Mouse (Mus musculus): ENCODE measurements around the gene Epor. TPM values are rescaled to one million over a fixed set of nuclear protein-coding genes. Genes with fewer than 3 reads are reported as not detected.

Epor gene
- total and polyA plus RNA-seq, 3 experiments = 0.20 to 2.0 TPM; not detected in 1

DNA sequence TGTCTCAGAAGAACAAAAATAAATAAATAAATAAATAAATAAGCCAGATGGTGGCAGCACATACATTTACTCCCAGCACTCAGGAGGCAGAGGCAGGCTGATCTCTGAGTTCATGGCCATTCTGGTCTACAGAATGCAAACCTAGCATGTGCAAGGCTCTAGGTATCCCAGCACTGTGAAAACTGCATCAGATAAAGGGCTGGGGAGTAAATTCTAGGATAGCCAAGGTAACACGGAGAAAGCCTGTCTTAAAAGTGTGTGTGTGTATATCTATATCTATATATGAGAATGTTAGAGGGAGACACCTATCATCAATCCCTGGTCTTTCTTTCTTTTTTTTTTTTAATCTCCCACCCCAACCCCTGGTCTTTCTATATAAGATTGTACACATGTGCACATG is 37.8 kb downstream of the Epor start:
- no peak overlapping the region for H3K27ac ChIP-seq (ENCODE audit: insufficient read depth, low read depth)
- in situ Hi-C loops (cut with MboI; ENCODE audit: low pct_ligation_motif_present, low pct_unique_long_range_greater_than_20kb, low sequenced_read_pairs) = no loop called here
- TF ChIP-seq NELFE (IDR thresholded peaks at IDR 0.05; ENCODE audit: low read depth, low read length) (no peak), ELF1 (IDR thresholded peaks at IDR 0.05; ENCODE audit: low read depth, low read length) (no peak), PAX5 (IDR thresholded peaks at IDR 0.05; ENCODE audit: low read length) (no peak), RAD21 (IDR thresholded peaks at IDR 0.05; ENCODE audit: low read depth, low read length) (no peak), EP300 (IDR thresholded peaks at IDR 0.05; ENCODE audit: low read length) (no peak), MXI1 (IDR thresholded peaks at IDR 0.05; ENCODE audit: low read depth, low read length) (no peak), POLR2AphosphoS2 (IDR thresholded peaks at IDR 0.05; ENCODE audit: low read depth, low read length) (no peak), USF1 (IDR thresholded peaks at IDR 0.05; ENCODE audit: low read depth, low read length) (no peak)
- no peak overlapping the region for H3K4me2 ChIP-seq (ENCODE audit: insufficient read depth, low read depth, poor library complexity, severe bottlenecking)
- peaks cover 4 to 11% of the 10 kb centered on the region in 2 experiments; a peak in 2 of 4 replicates for H3K4me1 ChIP-seq (ENCODE audit: control insufficient read depth in 1 of 2, insufficient read depth in 2 of 2)
- H3K9me3 ChIP-seq (replicated peaks; ENCODE audit: low read length) = peaks cover 3% of the 10 kb centered on the region
- no peaks in the 10 kb centered on the region for H3K79me2 ChIP-seq (replicated peaks; ENCODE audit: control insufficient read depth, extremely low read depth, insufficient read depth, poor library complexity, severe bottlenecking)
- DNase-seq (ENCODE audit: extremely low read depth) = no peak
- no peak overlapping the region for H3K4me3 ChIP-seq (replicated peaks in 1 of 3; ENCODE audit: low read depth in 2 of 3, low read length in 2 of 3, poor library complexity in 1 of 3)
- H3K36me3 ChIP-seq (replicated peaks in 1 of 2; ENCODE audit: control insufficient read depth in 1 of 2, insufficient read depth in 1 of 2, low read length in 1 of 2) = no peaks in the 10 kb centered on the region
- no peak overlapping the region for H3K9ac ChIP-seq (ENCODE audit: insufficient read depth, low read depth)
- peaks cover 41% of the 10 kb centered on the region for H3K27me3 ChIP-seq (replicated peaks)
- dilution Hi-C loops (cut with MboI; ENCODE audit: extremely low pct_ligation_motif_present, extremely low pct_unique_long_range_greater_than_20kb, low sequenced_read_pairs) = no loop called here

DNA sequence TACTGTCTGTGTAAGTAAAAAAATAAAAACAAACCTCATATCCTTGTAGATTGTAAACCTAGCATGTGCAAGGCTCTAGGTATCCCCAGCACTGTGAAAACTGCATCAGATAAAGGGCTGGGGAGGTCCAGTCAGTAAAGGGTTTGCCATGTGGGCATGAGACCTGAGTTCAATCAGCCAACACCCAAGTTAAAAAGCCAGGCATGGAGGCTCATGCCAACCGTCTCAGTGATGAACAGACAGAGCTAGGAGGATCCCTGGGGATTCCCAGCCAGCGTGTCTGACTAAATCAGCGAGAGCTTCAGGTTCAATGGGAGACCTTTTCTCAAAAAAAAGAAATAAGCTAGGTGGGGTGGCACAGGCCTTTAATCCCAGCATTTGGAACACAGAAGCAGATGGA is 38.3 kb downstream of the Epor start:
- no peak for DNase-seq (ENCODE audit: extremely low read depth)
- peaks cover 3% of the 10 kb centered on the region for H3K9me3 ChIP-seq (replicated peaks; ENCODE audit: low read length)
- peaks cover 40% of the 10 kb centered on the region for H3K27me3 ChIP-seq (replicated peaks)
- no peak overlapping the region for H3K9ac ChIP-seq (ENCODE audit: insufficient read depth, low read depth)
- dilution Hi-C loops (cut with MboI; ENCODE audit: extremely low pct_ligation_motif_present, extremely low pct_unique_long_range_greater_than_20kb, low sequenced_read_pairs) (no loop called here), in situ Hi-C loops (cut with MboI; ENCODE audit: low pct_ligation_motif_present, low pct_unique_long_range_greater_than_20kb, low sequenced_read_pairs) (no loop called here)
- no peaks in the 10 kb centered on the region for H3K36me3 ChIP-seq (replicated peaks in 1 of 2; ENCODE audit: control insufficient read depth in 1 of 2, insufficient read depth in 1 of 2, low read length in 1 of 2)
- TF ChIP-seq HCFC1 (IDR thresholded peaks at IDR 0.05; ENCODE audit: low read depth, low read length) = no peak
- no peak for TF ChIP-seq ELF1 (IDR thresholded peaks at IDR 0.05; ENCODE audit: low read depth, low read length)
- TF ChIP-seq TCF12 (IDR thresholded peaks at IDR 0.05; ENCODE audit: low read depth, low read length) = no peak
- no peak for TF ChIP-seq ZKSCAN1 (IDR thresholded peaks at IDR 0.05; ENCODE audit: borderline replicate concordance, low read depth, low read length)
- no peak for TF ChIP-seq ETS1 (conservative IDR thresholded peaks at IDR 0.05; ENCODE audit: low read depth, low read length)
- no peak for TF ChIP-seq BHLHE40 (IDR thresholded peaks at IDR 0.05; ENCODE audit: low read depth, low read length)
- TF ChIP-seq RAD21 (IDR thresholded peaks at IDR 0.05; ENCODE audit: low read depth, low read length) = no peak
- no peak for TF ChIP-seq GABPA (IDR thresholded peaks at IDR 0.05; ENCODE audit: insufficient replicate concordance, low read depth, low read length)
- no peak for TF ChIP-seq MEF2A (IDR thresholded peaks at IDR 0.05; ENCODE audit: borderline replicate concordance, low read depth, low read length)
- no peak for TF ChIP-seq MAX (IDR thresholded peaks at IDR 0.05; ENCODE audit: low read length)
- TF ChIP-seq MXI1 (IDR thresholded peaks at IDR 0.05; ENCODE audit: low read depth, low read length) = no peak
- TF ChIP-seq MAZ (IDR thresholded peaks at IDR 0.05; ENCODE audit: low read depth, low read length) = no peak
- TF ChIP-seq NELFE (IDR thresholded peaks at IDR 0.05; ENCODE audit: low read depth, low read length) = no peak
- no peak for TF ChIP-seq ZNF384 (IDR thresholded peaks at IDR 0.05; ENCODE audit: low read depth, low read length)
- TF ChIP-seq MAFK (IDR thresholded peaks at IDR 0.05; ENCODE audit: insufficient replicate concordance, low read length) = no peak
- TF ChIP-seq EP300 (IDR thresholded peaks at IDR 0.05; ENCODE audit: low read length) = no peak
- peaks cover 4 to 11% of the 10 kb centered on the region in 2 experiments; a peak in 2 of 4 replicates for H3K4me1 ChIP-seq (ENCODE audit: control insufficient read depth in 1 of 2, insufficient read depth in 2 of 2)
- H3K27ac ChIP-seq (ENCODE audit: insufficient read depth, low read depth) = no peak overlapping the region
- no peak overlapping the region for H3K4me2 ChIP-seq (ENCODE audit: insufficient read depth, low read depth, poor library complexity, severe bottlenecking)
- no peaks in the 10 kb centered on the region for H3K79me2 ChIP-seq (replicated peaks; ENCODE audit: control insufficient read depth, extremely low read depth, insufficient read depth, poor library complexity, severe bottlenecking)
- no peak overlapping the region for H3K4me3 ChIP-seq (replicated peaks in 1 of 3; ENCODE audit: low read depth in 2 of 3, low read length in 2 of 3, poor library complexity in 1 of 3)
